Mouse (Mus musculus) granulocyte monocyte progenitor cell, adult 5-6 weeks (primary cell): ENCODE measurements around the gene Ifna16. TPM values are rescaled to one million over a fixed set of nuclear protein-coding genes. Genes with fewer than 3 reads are reported as not detected.
A peak's percentile ranks its signal among the peaks of the same experiment; 100 is the strongest.

Source experiments
- ATAC-seq: replicated peaks from 2 replicates; pipeline ENCODE4 v1.8.0; 2016; ENCODE audit warnings: mild to moderate bottlenecking, moderate TSS enrichment, inconsistent platforms; ENCODE audit not compliant: poor library complexity, severe bottlenecking
- total RNA-seq, 2 experiments: library from RNA; stranded (forward) in 1 of 2; stranded (reverse) in 1 of 2; fragments of 200-712, 200-1000 nt in 1 of 2; fragments of >200 nt in 1 of 2; fragmentation: Nextera tagmentation in 1 of 2; gene quantifications; 2 replicates each; pipeline ENCODE4 v1.2.3; 2014 to 2017

The Ifna16 gene
- not detected in 2 replicates for total RNA-seq (2014; fragmentation: Nextera tagmentation)
- not detected in 2 replicates for total RNA-seq (2017)

GRCm38 (mm10) chr4:88676824-88677223 lies at the start of gene Ifna16:
Gene Ifna16 (minus strand): TSS chr4:88676924.
- no peak for ATAC-seq

- no peak for ATAC-seq
Measured at GRCm38 (mm10) chr4:88723497-88724090, 46.9 kb upstream of the Ifna16 start.

- ATAC-seq: peak; percentile 87
Measured at GRCm38 (mm10) chr4:88721791-88722721, 45.3 kb upstream of the Ifna16 start, which contains the start of the genes Gm26566 and Klhl9. Gene Gm26566 (plus strand): TSS chr4:88721805. Gene Klhl9 (minus strand): TSS chr4:88722465.

DNA sequence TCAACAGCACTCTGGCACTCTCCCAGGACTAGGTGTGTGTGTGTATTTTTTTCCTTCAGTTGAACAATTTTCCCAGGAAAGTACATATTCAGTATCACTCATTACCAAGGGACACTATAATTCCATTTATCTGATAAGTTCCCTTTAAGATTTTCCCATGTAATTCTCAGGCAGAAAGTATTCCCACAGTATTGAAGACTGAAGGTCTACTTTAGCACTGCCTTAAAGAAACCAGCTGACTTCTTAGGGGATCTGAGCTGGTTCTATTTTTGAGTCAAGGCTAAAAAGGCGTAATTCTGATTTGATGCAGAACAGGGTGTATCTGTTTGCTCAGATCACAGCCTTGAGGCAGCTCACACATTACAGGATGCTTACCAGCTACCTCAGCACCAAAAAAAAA lies 42.0 kb upstream of the Ifna16 start:
- ATAC-seq: no peak

- ATAC-seq: no peak
Measured at GRCm38 (mm10) chr4:88715059-88715458, 38.3 kb upstream of the Ifna16 start.

DNA sequence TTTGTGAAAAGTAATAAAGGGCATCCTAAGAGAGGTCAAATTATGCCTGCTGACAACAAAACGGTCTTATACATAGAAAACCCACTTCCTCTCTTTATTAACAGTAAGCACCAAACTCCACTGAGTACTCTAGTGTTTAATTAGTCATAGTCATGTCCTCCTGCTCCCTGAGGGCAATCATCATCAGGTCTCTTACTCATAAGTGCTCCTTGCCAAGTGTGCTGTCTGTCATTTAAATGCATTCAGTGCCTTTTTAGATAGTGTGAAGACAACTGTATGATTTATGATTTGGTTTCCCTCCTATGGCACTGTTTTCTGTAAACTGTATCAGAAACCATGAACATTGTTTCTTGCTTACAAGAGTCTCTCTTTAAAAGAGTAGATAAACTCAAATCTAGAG lies 37.6 kb upstream of the Ifna16 start:
- no peak for ATAC-seq

- ATAC-seq: peak; percentile 86
Measured at GRCm38 (mm10) chr4:88707128-88707826, 30.6 kb upstream of the Ifna16 start.

DNA sequence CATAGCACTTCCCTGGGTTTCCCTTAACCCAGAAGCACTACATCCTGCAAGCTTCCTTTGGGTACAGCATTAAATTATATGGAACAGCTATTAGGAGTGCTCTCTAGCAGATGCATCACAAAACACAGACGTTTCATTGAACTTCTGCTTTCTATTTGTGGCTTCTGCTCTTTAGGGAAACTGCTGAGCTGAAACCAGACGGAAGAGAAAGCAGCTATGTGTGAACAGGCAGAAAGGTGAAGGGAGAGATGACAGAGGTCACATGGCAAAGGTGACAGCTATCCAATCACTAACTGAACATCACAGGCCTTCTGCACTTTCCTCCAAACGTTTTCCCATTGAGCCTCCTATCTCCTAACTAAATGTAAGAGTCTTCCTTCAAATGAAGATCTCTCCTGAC lies 29.2 kb upstream of the Ifna16 start:
- ATAC-seq: peak; percentile 79

- ATAC-seq: no peak
Measured at GRCm38 (mm10) chr4:88699301-88699700, 22.6 kb upstream of the Ifna16 start.

DNA sequence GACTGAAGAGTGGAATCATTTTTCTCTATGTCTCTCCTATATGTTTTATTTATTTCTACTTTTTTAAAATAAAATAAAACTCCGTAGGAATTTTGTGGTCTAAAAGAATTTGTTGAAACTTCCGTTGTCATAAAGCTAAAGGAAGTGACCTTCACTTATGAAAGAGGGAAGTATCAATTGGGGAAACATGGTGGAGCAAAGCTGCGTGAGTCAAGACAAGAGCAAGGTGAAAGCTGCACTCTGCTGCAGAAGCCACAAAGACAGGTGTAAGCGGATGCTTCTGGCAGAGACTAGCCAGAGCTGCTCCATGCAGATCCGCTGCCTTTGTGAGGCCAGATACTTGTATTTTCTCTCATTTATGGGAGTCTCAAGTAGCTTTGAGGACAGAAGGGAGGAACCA lies 22.1 kb upstream of the Ifna16 start:
- ATAC-seq: peak; percentile 72

DNA sequence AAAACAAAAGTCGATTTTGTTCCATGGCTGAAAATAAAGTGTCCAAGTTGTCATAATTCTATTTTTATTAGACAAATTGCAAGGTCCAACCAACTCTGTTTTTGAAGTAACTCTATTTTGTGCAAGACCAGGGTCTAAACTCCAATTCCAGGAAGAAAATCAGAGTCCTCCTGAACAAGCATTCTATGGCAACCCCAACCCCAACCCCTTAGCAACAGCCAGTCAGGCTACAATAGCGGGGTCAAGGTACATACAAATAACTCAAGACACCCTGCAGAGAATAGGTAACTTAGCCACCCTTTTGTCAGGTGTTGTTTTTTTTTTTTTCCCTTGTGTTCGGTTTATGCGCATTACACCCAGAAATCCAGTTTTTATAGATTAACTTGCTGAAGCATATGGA lies 21.0 kb upstream of the Ifna16 start:
- ATAC-seq: no peak

- no peak for ATAC-seq
Measured at GRCm38 (mm10) chr4:88697108-88697507, 20.4 kb upstream of the Ifna16 start.

DNA sequence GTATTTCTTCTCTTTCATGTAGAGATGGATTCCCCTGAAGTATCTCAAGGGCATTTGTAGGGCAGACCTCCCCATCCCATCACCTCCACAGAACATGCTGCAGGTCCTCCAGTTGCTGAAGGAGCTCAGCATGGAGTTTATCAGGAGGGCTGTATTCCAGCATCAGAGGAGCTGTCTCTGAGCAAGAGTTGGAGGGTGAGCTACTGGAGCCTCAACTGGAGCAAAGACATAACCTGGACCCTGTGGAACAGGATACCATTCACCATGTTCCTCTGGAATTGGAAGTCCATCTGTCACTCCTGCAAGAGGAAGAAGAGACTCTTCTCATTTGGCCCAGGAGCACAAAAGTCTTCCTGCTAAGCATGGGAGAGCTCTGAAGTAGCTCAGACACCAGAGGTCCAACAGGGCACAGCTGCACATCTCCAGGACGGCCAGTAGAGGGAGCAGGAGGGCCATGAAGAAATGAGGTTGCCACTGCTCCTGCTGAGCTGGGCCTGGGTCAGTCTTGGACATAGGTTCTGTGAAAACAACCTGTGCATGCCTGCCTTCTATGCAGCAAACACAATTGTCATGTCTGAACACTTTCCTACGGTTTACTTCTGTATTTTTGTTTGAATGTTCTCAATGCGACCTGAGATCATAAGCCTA lies 19.6 kb upstream of the Ifna16 start:
- ATAC-seq: peak; percentile 88

GRCm38 (mm10) chr4:88693392-88693791 lies 16.7 kb upstream of the Ifna16 start:
- peak; percentile 75 for ATAC-seq

GRCm38 (mm10) chr4:88692537-88692936 lies 15.8 kb upstream of the Ifna16 start:
- 0 out of 2 replicates have a peak, but pooled peaks have one; percentile 23 for ATAC-seq

DNA sequence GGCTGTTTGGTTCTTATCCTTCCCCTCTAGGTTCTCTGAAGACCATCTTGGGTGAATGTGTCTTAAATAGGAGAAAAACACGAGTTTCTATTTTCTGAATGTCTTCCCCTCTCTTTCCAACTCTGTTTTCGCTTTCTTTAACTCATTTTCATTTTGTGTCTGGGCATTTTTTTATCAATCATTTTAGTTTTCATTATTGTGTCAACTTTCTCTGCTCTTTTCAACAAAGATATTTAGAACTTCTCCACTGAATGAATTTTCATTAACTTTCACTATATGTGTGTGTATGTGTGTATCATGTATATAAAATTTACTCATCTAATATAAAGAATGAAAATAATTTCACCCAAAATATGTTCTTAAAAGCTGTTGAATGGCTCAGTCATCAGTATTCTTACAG lies 14.5 kb upstream of the Ifna16 start, which contains the start of gene Ifnab:
Gene Ifnab (minus strand): TSS at position 101 of the 400 bp plus-strand sequence.
- no peak for ATAC-seq

GRCm38 (mm10) chr4:88683812-88684211 lies 7.1 kb upstream of the Ifna16 start, which contains the start of gene Ifna2:
Gene Ifna2 (minus strand): TSS chr4:88683912.
- no peak for ATAC-seq

GRCm38 (mm10) chr4:88681353-88681752 lies 4.6 kb upstream of the Ifna16 start:
- ATAC-seq: 0 out of 2 replicates have a peak, but pooled peaks have one; percentile 42

DNA sequence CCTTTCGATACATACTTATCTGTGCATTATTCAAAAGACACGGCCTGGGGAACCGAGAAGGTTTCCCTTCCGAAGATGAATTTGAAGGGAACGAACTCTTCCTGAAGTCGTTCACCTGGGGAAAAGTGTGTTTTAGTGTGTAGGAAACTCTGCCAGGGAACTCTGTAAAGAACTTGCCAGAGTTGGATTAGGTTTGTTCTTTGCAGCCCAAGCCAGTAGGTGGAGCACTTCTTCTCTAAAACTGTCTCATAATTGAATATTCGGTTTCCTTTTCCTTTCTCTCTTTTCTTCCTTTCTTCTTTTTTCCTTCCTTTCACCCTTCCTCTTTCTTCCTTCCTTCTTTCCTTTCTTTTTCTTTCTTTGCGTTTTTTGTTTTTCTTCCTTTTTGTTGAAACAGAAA lies 3.6 kb upstream of the Ifna16 start:
- ATAC-seq: peak; percentile 52

DNA sequence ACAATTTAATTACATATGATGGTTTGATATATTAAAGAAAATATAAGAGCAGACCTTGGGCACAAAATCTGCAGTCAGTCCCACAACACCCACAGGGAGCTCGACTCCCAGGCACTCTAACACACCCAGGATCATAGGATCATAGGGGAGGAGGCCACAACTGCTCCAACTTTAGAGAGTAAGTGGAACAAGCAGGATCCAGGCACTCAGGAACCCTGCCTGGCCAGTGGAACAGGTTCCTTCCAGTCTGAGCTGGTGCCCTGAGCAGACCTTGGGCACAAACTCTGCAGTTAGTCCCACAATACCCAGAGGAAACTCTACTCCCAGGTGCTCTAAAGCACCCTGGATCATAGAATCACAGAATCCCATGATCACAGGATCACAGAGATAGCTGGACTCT lies 21.3 kb downstream of the Ifna16 start:
- ATAC-seq: no peak
